Mouse (Mus musculus) olfactory bulb, adult 2 months (tissue): ENCODE measurements around the gene Cit.

Source experiments
- CTCF ChIP-seq: fragments of 200-500 bp; IDR thresholded peaks from 2 replicates; pipeline ENCODE4 v1.5.1; 2012; ENCODE audit warnings: low read depth, mild to moderate bottlenecking, low read length, moderate library complexity; ENCODE audit not compliant: insufficient read depth
- POLR2A ChIP-seq: fragments of 200-500 bp; IDR thresholded peaks from 2 replicates; pipeline ENCODE4 v1.6.1; 2012; ENCODE audit warnings: mild to moderate bottlenecking, low read depth, low read length, moderate library complexity; ENCODE audit not compliant: insufficient read depth

DNA sequence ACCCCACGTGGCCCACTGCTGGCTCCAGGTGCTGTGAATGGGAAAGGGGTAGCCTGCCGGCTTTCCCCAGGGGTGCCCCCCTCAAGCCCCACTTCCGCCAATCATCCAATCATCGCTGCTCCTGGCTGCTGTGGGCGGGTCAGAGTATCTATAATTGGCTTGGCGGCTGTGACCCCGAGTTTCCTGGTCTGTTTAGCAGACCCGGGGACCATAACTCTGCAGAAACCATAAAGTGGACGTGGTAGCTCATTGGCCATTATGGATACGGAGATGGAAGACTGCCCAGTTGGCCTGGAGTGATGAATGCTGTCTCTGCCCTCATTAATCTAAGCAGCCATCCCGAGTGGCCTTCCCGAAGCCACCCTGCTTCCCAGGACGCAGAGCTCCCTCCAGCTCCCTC lies 158.7 kb downstream of the Cit start:
- TF ChIP-seq CTCF (no peak), POLR2A (no peak)
